Mouse (Mus musculus) cerebellum, postnatal 10 days (tissue): ENCODE measurements around the gene Ttc9c.
A peak's percentile ranks its signal among the peaks of the same experiment; 100 is the strongest.

Experiments used
- DNase-seq, 2 experiments: peaks; one replicate each; pipeline ENCODE4 v3.0.0; 2021; ENCODE audit warnings: mixed read lengths in 2 of 2

Gene Ttc9c

DNA sequence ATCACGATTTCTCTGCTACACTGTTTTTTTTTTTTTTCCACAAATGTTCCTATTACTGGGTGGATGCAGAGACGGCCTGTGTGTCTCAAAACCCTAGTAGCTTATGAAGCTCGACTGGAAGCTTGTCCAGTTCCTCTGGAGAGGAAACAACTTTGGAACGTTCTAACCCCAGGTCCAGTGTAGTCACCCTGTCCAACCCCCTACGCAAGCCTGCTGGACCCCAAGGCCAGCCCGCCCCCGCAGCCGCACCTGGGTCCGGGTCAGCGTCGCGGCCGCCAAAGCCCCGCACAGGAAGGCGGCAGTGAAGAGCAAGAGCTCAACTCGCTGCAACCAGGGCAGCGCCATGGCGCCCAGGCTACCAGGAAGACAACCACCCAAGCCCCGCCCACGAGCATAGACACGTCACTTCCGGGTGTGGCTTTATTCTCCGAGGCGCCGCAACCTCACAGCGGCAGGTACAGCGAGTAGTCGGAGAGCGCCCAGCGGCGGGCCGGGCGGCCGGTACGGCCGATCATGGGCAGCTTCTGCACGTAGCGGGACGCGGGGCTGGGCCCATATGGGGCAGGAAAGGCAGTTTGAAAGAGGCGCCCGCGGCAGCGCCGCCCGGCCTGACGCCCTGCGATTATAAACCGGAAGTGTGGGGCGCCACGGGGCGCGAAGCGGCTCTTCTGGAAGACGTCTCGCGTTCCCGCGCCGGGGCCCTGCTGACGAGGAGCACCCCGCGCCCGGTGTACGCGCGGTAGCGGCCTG, 44.9 kb downstream of the Ttc9c start, which contains the start of gene Tmem179b:
Gene Tmem179b (minus strand): TSS at position 382 of the 750 bp plus-strand sequence.
- peak; percentile 99 for DNase-seq

DNA sequence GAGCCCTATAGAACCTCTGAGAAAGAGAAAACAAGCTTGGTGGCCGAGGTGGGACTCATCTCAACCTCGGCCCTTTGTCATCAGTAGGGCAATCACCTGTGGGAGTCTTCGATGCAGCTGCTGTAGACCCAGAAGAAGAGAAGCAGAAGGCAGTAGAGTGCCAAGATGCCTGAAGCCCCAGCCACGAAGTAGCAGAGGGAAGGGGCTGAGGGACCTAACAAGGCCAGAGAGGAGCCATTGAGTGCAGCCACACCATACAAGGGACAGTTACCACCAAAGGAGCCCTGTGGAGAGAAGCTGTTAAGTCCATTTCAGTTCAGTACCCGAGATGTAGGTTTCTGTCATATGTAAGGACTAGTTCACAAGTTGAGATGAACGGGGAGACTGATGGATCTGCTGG, 45.7 kb downstream of the Ttc9c start:
- DNase-seq: no peak

DNA sequence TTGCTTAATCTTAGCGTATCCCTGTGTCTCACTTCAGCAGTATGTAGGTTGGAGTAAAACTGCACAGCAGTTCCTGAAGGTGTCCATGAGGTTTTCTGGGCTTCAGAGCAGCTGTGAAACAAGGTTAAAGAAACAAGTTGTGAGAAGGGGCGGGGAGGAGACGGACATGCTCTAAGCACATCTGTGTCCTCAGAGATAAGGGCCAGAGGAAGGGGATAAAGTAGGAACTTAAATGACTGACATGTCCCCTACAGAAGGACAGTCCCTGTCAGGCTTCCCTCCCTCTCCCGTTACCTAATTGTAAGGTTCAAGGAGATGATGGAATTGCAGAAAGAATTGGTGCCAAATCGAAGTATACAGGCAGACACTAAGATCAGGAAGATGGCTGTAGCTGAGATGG, 46.1 kb downstream of the Ttc9c start:
- DNase-seq: no peak

DNA sequence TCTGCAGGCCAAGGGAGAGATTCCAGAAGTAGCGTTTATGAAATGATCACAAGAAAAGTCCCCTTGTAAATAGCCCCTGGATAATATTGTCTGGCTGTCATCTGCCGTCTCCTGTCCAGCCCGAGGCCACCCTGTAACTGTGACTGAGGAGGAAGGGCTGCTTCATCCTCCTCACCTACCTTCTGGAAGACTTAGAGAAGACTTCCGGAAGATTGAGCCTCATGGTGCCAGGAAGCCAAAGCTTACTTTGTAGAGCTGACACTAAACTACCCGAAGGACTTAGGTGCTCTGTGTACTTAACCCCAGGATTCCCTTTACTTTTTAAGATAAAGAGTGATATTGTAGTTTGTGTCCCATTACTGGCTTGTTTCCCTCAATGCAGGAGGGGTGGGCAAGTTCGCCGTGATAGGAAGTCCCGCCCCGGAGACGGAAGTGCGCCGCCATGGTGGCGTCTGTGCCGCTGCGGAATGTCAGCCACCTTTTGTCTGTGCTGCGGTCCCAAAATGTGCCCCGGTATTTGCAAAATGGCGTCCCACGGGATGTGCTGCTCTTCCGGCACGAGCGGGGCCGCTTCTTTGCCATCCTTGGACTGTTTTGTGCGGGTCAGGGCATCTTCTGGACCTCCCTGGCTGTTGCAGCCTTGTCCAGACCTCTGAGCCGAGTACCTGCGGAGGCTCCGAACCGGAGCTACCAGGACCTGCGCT, 48.4 kb downstream of the Ttc9c start, which contains the start of gene Tmem223:
Gene Tmem223 (plus strand): TSS at position 430 of the 704 bp plus-strand sequence.
- peak; percentile 89 to 90 for DNase-seq

DNA sequence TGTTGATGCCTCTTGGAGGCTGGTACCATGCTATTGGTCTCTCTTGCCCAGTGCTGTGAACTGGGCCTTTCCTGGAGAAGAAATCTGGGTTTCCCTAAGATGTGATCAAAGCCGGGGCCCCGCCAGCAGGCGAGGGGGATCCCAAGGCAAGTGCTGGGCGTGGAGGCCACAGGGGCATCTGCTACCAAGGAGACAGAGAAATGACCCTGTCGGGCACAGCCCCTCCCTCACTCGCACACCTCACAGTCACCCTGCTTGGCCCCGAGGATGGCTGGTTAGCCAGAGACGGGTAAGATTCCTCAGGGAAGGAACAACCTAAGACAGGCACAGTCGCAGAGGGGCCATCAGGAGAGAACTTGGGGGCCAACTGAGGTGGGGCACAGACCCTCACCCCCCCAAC, 53.6 kb downstream of the Ttc9c start:
- no peak for DNase-seq

DNA sequence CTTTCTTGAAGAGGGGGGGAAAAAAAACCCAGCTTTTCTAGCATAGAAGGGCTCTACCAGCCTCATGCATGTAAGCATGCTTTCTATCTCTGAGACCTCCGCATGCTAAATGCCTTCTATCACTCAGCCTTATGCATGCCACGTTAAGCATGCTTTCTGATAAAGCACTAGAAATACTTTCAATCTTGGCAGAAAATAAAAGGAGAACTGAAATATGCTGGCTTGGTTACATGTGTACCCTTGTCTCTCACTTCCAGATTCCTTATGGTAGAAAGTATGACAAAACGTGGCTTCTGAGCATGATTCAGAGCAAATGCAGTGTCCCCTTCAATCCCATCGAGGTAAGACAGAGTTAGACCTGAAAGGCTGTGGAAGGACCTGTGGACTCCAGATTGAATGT, 55.9 kb downstream of the Ttc9c start:
- DNase-seq: no peak

DNA sequence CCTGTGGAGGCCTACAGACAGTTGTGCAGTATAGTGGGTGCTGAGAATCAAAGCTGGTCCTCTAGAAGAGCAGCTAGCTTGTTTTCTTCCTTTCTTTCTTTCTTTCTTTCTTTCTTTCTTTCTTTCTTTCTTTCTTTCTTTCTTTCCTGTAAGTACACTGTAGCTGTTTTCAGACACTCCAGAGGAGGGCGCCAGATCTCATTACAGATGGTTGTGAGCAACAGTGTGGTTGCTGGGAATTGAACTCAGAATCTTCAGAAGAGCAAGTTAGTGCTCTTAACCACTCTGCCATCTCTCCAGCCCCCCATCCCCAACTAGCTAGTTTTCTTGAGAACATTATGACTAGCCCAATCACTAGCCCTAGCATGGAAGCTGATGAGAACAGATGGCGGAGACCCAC, 58.4 kb downstream of the Ttc9c start:
- DNase-seq: no peak
